Mouse (Mus musculus) forebrain, embryonic 12.5 days (tissue): ENCODE data around the gene Ngfr. TPM values are rescaled to one million over a fixed set of nuclear protein-coding genes. Genes with fewer than 3 reads are reported as not detected.
A peak's percentile ranks its signal among the peaks of the same experiment; 100 is the strongest.

Source experiments
- ATAC-seq: fragments of 200-750 bp; cut with Nextera tagmentation; 2 replicates; pipeline ENCODE4 v1.8.0; 2017; ENCODE audit warnings: moderate TSS enrichment; ENCODE audit not compliant: low FRiP score
- H3K27ac ChIP-seq: fragments of 300-500 bp; sonication (generic); 2 replicates; pipeline ENCODE4 v1.5.1; 2016; ENCODE audit warnings: mild to moderate bottlenecking
- H3K27me3 ChIP-seq: fragments of 300-500 bp; sonication (generic); 2 replicates; pipeline ENCODE4 v1.6.1; 2016; ENCODE audit warnings: mild to moderate bottlenecking
- H3K36me3 ChIP-seq: fragments of 300-500 bp; sonication (generic); replicated peaks from 2 replicates; pipeline ENCODE4 v1.6.1; 2016; ENCODE audit warnings: mild to moderate bottlenecking
- H3K4me1 ChIP-seq: fragments of 300-500 bp; sonication (generic); 2 replicates; pipeline ENCODE4 v1.6.1; 2016
- H3K4me2 ChIP-seq: fragments of 300-500 bp; sonication (generic); 2 replicates; pipeline ENCODE4 v1.6.1; 2016; ENCODE audit warnings: mild to moderate bottlenecking, moderate library complexity
- H3K4me3 ChIP-seq: fragments of 300-500 bp; sonication (generic); replicated peaks from 2 replicates; pipeline ENCODE4 v1.5.1; 2016; ENCODE audit warnings: mild to moderate bottlenecking
- H3K9ac ChIP-seq: fragments of 300-500 bp; sonication (generic); 2 replicates; pipeline ENCODE4 v1.6.1; 2016; ENCODE audit warnings: mild to moderate bottlenecking
- H3K9me3 ChIP-seq: fragments of 300-500 bp; sonication (generic); 2 replicates; pipeline ENCODE4 v1.6.1; 2016
- WGBS: fragments of 180-500 bp; shearing (Covaris S2); methylation state at CpG from one replicate; pipeline ENCODE4 v1.1.7; 2016; 5-methylcytosine and 5-hydroxymethylcytosine counted together
- polyA plus RNA-seq: library from polyadenylated mRNA; unstranded; fragments of >200 nt; fragmentation: Nextera tagmentation; extraction: Ambion mirVana; gene quantifications from 2 replicates; pipeline ENCODE4 v1.2.1, GENCODE M21; 2016

Gene Ngfr
- polyA plus RNA-seq, 1 experiment from 2014 or later: 10.9 TPM

GRCm38 (mm10) chr11:95592691-95593090 lies 5.2 kb upstream of the Ngfr start:
- Histone ChIP-seq H3K4me2 (no peak overlapping the region), H3K27ac (no peak overlapping the region), H3K9me3 (no peaks in the 10 kb centered on the region), H3K4me3 (no peak overlapping the region), H3K4me1 (peaks cover 29% of the 10 kb centered on the region), H3K9ac (no peak overlapping the region), H3K36me3 (no peaks in the 10 kb centered on the region), H3K27me3 (peaks cover 91% of the 10 kb centered on the region)
- ATAC-seq: no peak
- 80% methylated on average over 1 of the region's 1 CpGs for WGBS

DNA sequence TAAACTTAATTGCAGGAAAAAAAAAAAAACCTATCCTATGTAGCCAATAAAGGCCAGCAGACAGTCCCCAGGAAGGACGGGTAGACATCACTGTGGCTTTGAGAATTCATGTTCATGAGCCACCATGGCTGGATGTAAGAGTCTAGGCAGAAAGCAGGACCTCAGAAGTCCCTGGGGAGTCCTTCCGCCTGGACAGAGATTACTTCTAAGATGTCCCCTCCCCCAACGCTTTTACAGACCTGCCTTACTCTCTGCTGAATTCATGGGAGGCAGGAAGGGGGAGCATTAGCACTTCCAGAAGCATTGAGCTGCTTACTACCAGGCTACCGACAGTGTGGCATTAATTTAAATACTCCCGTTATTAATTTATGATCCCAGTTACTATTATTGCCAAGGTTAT lies 1.7 kb upstream of the Ngfr start:
- WGBS: 32% methylated on average over 5 of the region's 5 CpGs
- no peak overlapping the region for H3K4me2 ChIP-seq
- peaks cover 93% of the 10 kb centered on the region for H3K27me3 ChIP-seq
- peaks cover 30% of the 10 kb centered on the region for H3K4me1 ChIP-seq
- H3K27ac ChIP-seq: no peak overlapping the region
- H3K36me3 ChIP-seq: no peaks in the 10 kb centered on the region
- no peak overlapping the region for H3K4me3 ChIP-seq
- H3K9me3 ChIP-seq: no peaks in the 10 kb centered on the region
- no peak for ATAC-seq
- H3K9ac ChIP-seq: no peak overlapping the region

DNA sequence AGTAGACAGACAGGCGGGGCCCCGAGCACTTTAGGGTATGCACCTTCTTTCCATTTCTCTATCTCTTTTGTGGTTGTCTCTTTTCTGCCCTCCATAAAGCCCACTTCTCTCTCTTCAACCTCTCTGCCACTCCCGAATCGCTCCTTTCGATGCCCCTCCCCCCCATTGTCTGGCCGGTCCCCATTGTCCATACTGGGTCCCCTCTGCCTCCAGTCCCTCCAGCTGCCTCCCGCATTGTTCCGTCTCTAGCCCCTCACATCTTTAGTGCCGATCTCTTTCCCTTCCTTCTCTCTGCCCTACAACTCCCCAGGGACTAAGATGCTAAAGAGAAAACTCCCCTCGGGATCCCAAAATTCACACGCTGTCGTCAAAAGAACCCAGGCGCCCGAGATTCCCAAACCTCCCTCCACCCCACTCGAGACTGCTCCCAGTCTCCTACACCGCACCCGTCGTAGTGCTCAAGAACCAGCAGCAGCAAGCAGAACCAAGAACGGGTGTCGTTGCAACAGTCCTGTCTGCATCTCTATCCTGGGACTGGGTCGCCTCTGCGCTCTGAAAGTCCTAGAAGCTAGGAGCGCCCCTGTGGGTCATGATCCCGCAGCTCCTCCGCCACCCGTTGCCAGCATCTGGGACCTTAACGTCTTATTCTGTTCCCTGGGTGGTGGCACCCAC lies 648 bp downstream of the Ngfr start:
- Histone ChIP-seq H3K36me3 (no peaks in the 10 kb centered on the region), H3K27me3 (peaks cover 94% of the 10 kb centered on the region), H3K27ac (peak overlapping the region; percentile 69), H3K9me3 (no peaks in the 10 kb centered on the region), H3K4me1 (peaks cover 30% of the 10 kb centered on the region), H3K9ac (peak overlapping the region; percentile 56), H3K4me3 (peak overlapping the region; percentile 47), H3K4me2 (peak overlapping the region; percentile 76)
- ATAC-seq: peak; percentile 34; the same call in 1 of the 2 replicates
- 1% methylated on average over 27 of the region's 27 CpGs for WGBS

DNA sequence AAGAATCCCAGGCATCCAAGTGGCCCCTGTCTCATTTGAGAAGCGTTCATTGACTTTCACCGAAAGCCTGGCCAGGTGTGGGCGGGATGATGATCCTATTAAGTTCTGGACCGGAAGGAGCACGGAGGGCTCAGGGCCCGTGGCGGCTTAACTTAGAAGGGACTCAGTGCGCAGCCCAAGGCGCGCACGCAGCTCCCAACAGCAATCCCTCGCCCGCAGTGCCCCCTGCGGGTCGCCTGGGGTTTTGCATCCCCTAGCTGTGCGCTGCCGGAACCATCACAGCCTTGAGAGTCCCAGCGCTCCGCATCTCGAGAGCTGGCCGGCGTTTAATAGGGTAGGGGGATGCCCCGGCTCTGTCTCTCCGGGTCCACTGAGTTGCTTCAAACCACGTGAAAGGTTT lies 1.4 kb downstream of the Ngfr start:
- Histone ChIP-seq H3K4me2 (peak overlapping the region; percentile 76), H3K9me3 (no peaks in the 10 kb centered on the region), H3K36me3 (no peaks in the 10 kb centered on the region), H3K4me1 (peaks cover 32% of the 10 kb centered on the region), H3K27ac (no peak overlapping the region), H3K4me3 (peak overlapping the region; percentile 47), H3K27me3 (peaks cover 97% of the 10 kb centered on the region), H3K9ac (peak overlapping the region; percentile 56; the same call in 1 of the 2 replicates)
- WGBS: under 1% methylated on average over 25 of the region's 25 CpGs
- peak; percentile 63 for ATAC-seq

GRCm38 (mm10) chr11:95585684-95586083 lies 1.9 kb downstream of the Ngfr start:
- ATAC-seq: peak; percentile 9; the same call in 1 of the 2 replicates
- Histone ChIP-seq H3K4me2 (peak overlapping the region; percentile 76), H3K4me1 (peaks cover 34% of the 10 kb centered on the region), H3K4me3 (peak overlapping the region; percentile 47), H3K9me3 (no peaks in the 10 kb centered on the region), H3K36me3 (no peaks in the 10 kb centered on the region), H3K27ac (no peak overlapping the region), H3K27me3 (peaks cover 98% of the 10 kb centered on the region), H3K9ac (peak overlapping the region; percentile 56; the same call in 1 of the 2 replicates)
- WGBS: 4% methylated on average over 15 of the region's 15 CpGs

DNA sequence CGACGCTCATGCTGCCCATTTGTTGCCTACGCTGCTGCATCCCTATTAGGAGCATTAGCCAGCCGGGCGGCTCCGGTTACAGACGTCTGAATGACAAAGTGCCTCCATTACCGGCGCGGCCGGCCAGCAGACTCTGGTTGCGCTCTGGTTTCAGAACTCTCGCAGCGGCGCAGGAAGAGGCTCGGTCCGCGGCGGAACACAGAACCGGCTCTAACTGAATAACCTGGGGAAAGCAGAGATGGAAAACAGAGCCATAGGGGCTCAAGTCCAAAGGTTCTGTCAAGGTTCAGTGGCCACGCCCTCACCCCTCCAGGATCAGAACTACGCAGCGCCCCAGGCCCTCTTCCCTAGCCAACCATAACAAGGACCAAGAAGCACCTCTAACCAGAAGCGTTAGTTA lies 2.3 kb downstream of the Ngfr start:
- peak overlapping the region; percentile 47 for H3K4me3 ChIP-seq
- no peaks in the 10 kb centered on the region for H3K36me3 ChIP-seq
- no peak overlapping the region for H3K27ac ChIP-seq
- H3K9ac ChIP-seq: no peak overlapping the region
- WGBS: under 1% methylated on average over 24 of the region's 24 CpGs
- peaks cover 98% of the 10 kb centered on the region for H3K27me3 ChIP-seq
- peaks cover 36% of the 10 kb centered on the region for H3K4me1 ChIP-seq
- no peaks in the 10 kb centered on the region for H3K9me3 ChIP-seq
- ATAC-seq: no peak
- H3K4me2 ChIP-seq: peak overlapping the region; percentile 76

GRCm38 (mm10) chr11:95584651-95585050 lies 2.9 kb downstream of the Ngfr start:
- H3K9me3 ChIP-seq: no peaks in the 10 kb centered on the region
- H3K4me1 ChIP-seq: peaks cover 36% of the 10 kb centered on the region
- WGBS: 10% methylated on average over 9 of the region's 9 CpGs
- no peaks in the 10 kb centered on the region for H3K36me3 ChIP-seq
- peak overlapping the region; percentile 76 for H3K4me2 ChIP-seq
- ATAC-seq: no peak
- H3K27me3 ChIP-seq: peaks cover 100% of the 10 kb centered on the region
- peak overlapping the region; percentile 47; the same call in 1 of the 2 replicates for H3K4me3 ChIP-seq
- H3K27ac ChIP-seq: no peak overlapping the region
- H3K9ac ChIP-seq: no peak overlapping the region

DNA sequence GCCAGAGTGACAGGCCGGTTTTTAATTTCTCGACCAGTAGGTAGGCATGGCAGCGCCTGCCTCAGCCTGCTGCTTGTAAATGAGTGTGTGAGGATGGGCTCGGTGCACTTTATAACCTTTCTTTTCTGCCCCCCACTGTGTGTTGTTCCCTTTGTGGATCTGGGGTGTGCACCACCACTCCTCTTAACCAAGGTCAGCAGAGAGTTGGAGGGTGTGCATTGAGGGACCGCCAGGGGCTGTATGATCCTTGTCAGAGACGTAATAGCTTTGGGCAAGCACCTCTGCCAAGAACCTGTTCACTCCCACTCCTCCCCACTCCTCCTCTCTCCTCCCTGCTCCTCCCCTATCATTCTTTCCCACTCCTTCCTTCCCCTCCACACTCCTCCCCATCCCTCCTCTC lies 4.1 kb downstream of the Ngfr start:
- H3K27ac ChIP-seq: no peak overlapping the region
- no peak for ATAC-seq
- H3K36me3 ChIP-seq: no peaks in the 10 kb centered on the region
- H3K4me1 ChIP-seq: peaks cover 39% of the 10 kb centered on the region
- H3K4me3 ChIP-seq: no peak overlapping the region
- H3K9me3 ChIP-seq: no peaks in the 10 kb centered on the region
- no peak overlapping the region for H3K4me2 ChIP-seq
- 51% methylated on average over 6 of the region's 6 CpGs for WGBS
- H3K27me3 ChIP-seq: peaks cover 100% of the 10 kb centered on the region
- no peak overlapping the region for H3K9ac ChIP-seq

DNA sequence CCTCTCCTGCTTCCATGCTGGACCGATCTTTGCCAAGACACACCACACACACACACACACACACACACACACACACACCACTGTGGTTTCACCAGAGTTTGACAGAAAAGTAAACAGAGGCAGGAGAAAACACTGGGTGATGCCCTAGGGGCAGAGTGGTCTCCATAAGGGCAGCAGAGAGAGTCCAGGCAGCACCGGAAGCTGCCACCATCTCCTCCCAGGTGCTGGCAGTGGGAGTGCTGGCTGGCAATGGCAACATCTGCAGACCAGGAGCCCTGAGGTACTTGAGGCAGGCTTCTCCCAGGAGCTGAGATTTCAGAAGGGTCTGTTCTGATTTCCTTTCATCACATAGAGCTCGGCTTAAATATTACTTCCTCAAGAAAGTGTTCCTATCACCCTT lies 5.3 kb downstream of the Ngfr start:
- WGBS: 53% methylated on average over 3 of the region's 3 CpGs
- Histone ChIP-seq H3K27me3 (peaks cover 100% of the 10 kb centered on the region), H3K9me3 (no peaks in the 10 kb centered on the region), H3K4me1 (peaks cover 47% of the 10 kb centered on the region), H3K27ac (no peak overlapping the region), H3K9ac (no peak overlapping the region), H3K4me2 (no peak overlapping the region), H3K4me3 (no peak overlapping the region), H3K36me3 (no peaks in the 10 kb centered on the region)
- no peak for ATAC-seq

- H3K4me1 ChIP-seq: peaks cover 24% of the 10 kb centered on the region
- H3K9ac ChIP-seq: no peak overlapping the region
- H3K36me3 ChIP-seq: no peaks in the 10 kb centered on the region
- H3K4me2 ChIP-seq: no peak overlapping the region
- no peak overlapping the region for H3K27ac ChIP-seq
- H3K27me3 ChIP-seq: peaks cover 90% of the 10 kb centered on the region
- no peak overlapping the region for H3K4me3 ChIP-seq
- 29% methylated on average over 6 of the region's 6 CpGs for WGBS
- ATAC-seq: no peak
- no peaks in the 10 kb centered on the region for H3K9me3 ChIP-seq
These were observed 8.1 kb downstream of the Ngfr start for GRCm38 (mm10) chr11:95579455-95579854.

- Histone ChIP-seq H3K4me3 (peak overlapping the region; percentile 31), H3K9me3 (no peaks in the 10 kb centered on the region), H3K27ac (no peak overlapping the region), H3K4me2 (peak overlapping the region; percentile 56), H3K9ac (0 out of 2 replicates have a peak overlapping the region, but pooled peaks have one; percentile 18), H3K4me1 (peaks cover 24% of the 10 kb centered on the region), H3K36me3 (no peaks in the 10 kb centered on the region), H3K27me3 (peaks cover 79% of the 10 kb centered on the region)
- ATAC-seq: peak; percentile 57
- 9% methylated on average over 39 of the region's 39 CpGs for WGBS
These were observed 9.6 kb downstream of the Ngfr start for GRCm38 (mm10) chr11:95577776-95578446.

DNA sequence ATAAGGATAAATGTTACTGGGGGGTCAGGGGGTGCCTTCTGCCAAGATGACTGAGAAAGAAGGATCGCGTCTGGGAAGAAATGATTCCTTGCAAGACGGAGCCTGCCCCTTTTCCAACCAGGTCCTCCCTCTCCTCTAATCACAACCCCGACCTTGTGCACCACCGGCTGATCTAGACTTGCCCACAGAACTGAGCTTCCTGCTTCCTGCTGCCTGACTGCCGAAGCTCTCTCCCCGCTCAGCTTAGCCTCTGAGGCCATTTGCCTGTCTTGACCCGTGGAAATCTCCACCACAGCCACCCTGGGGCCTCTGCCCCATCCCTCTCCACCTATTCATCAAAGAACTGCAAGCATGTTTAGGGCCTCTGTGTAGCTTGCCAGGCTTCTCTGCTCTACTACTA lies 11.2 kb downstream of the Ngfr start:
- Histone ChIP-seq H3K4me1 (peaks cover 28% of the 10 kb centered on the region), H3K4me3 (no peak overlapping the region), H3K4me2 (no peak overlapping the region), H3K36me3 (no peaks in the 10 kb centered on the region), H3K9ac (no peak overlapping the region), H3K27ac (no peak overlapping the region), H3K27me3 (peaks cover 64% of the 10 kb centered on the region), H3K9me3 (no peaks in the 10 kb centered on the region)
- ATAC-seq: no peak
- WGBS: 78% methylated on average over 8 of the region's 8 CpGs

DNA sequence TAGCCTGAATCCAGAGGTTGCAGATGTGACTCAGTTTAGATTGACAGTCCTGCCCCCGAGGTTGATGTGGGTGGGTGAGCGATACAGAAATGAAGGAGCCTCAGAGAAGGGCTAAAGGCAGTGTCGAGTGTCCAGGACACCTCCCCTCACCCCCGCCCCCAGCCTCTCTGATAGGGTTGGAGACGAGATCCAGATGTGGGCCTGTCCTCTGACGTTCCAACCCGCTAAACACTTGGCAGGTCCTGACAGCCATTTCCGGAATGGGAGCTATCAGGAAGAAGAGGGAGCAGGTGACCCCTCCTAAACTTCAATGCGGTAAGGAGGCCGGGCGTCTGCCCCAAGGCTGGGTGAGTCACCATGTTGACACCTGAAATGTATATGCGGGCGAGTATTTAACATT lies 11.7 kb downstream of the Ngfr start:
- H3K27ac ChIP-seq: no peak overlapping the region
- H3K27me3 ChIP-seq: peaks cover 64% of the 10 kb centered on the region
- no peaks in the 10 kb centered on the region for H3K9me3 ChIP-seq
- H3K9ac ChIP-seq: no peak overlapping the region
- H3K4me3 ChIP-seq: no peak overlapping the region
- H3K4me1 ChIP-seq: peaks cover 32% of the 10 kb centered on the region
- H3K4me2 ChIP-seq: no peak overlapping the region
- ATAC-seq: no peak
- no peaks in the 10 kb centered on the region for H3K36me3 ChIP-seq
- 73% methylated on average over 13 of the region's 13 CpGs for WGBS
